11 mouse cellular contexts compared by ENCODE assay signal in the genomic region with DNA sequence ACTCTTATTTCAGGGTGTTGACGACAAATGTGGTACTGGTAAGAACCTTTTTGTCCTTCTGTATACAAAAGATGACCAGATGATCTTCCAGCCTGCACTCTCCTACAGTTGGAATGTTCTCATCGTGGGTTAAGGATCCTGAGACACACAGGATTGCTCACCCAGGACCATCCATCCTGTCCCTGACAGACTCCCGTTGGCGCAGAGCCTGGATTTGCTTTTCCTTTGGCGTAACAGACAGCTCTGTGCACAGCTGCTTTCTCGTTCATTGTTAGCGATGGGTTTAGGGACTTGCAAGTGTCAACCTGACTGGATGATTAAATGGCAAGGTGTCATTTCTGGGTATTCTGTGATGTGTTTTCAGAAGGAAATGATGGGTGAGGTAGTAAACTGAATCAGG. TPM values are rescaled to one million over a fixed set of nuclear protein-coding genes. Genes with fewer than 3 reads are reported as not detected.
DNase-seq lines count a peak whose midpoint lies in the region; ATAC-seq and TF ChIP-seq lines count a peak whose summit lies in the region.
"Had no signal": no experiment of that assay in that cellular context is flagged by ENCODE, and none has a peak within 500 bp of the region (broad histone marks: within the 10 kb centered on the region; RNA-seq: fewer than 3 reads in every experiment).

No protein-coding gene starts in this region.

- no peaks in the 10 kb centered on the region for H3K36me3 ChIP-seq in heart, embryonic 11.5 days (ENCODE audit: control insufficient read depth, insufficient read depth, low read length)
- H3K36me3 ChIP-seq in liver, embryonic 12.5 days, result no peaks in the 10 kb centered on the region
- H3K36me3 ChIP-seq in forebrain, postnatal 0 days (ENCODE audit: insufficient read depth), result no peaks in the 10 kb centered on the region
- H3K36me3 ChIP-seq: midbrain, embryonic 10.5 days had no signal

- ATAC-seq in heart, embryonic 11.5 days (replicated peaks; ENCODE audit: insufficient number of reproducible peaks, low FRiP score, low TSS enrichment), result no peak
- ATAC-seq in liver, embryonic 12.5 days, result no peak
- ATAC-seq in forebrain, postnatal 0 days, result no peak

- no peak overlapping the region for H3K27ac ChIP-seq in heart, embryonic 11.5 days (ENCODE audit: low read depth, low read length)
- H3K27ac ChIP-seq in liver, embryonic 12.5 days, result peak overlapping the region; percentile 77; the same call in 1 of the 2 replicates
- H3K27ac ChIP-seq in forebrain, postnatal 0 days (ENCODE audit: low read depth, low read length), result no peak overlapping the region
- H3K27ac ChIP-seq: midbrain, embryonic 10.5 days had no signal

- TF ChIP-seq CTCF in brain, embryonic 14.5 days (IDR thresholded peaks at IDR 0.05; ENCODE audit: borderline replicate concordance, extremely low read depth, insufficient read depth, insufficient read length), result no peak
- TF ChIP-seq CTCF in forebrain, postnatal 0 days (IDR thresholded peaks at IDR 0.05; ENCODE audit: low read depth), result no peak

- no peaks in the 10 kb centered on the region for H3K4me1 ChIP-seq in heart, embryonic 11.5 days (ENCODE audit: control insufficient read depth, insufficient read depth, low read length)
- peaks cover 43% of the 10 kb centered on the region for H3K4me1 ChIP-seq in liver, embryonic 12.5 days
- H3K4me1 ChIP-seq in forebrain, postnatal 0 days (ENCODE audit: insufficient read depth), result no peaks in the 10 kb centered on the region
- H3K4me1 ChIP-seq: midbrain, embryonic 10.5 days had no signal

- no peak overlapping the region for H3K4me2 ChIP-seq in heart, embryonic 11.5 days
- no peak overlapping the region for H3K4me2 ChIP-seq in liver, embryonic 12.5 days
- H3K4me2 ChIP-seq in forebrain, postnatal 0 days (ENCODE audit: low read depth), result no peak overlapping the region

- no peak for TF ChIP-seq POLR2A in brain, embryonic 14.5 days (IDR thresholded peaks at IDR 0.05; ENCODE audit: borderline replicate concordance, extremely low read depth, insufficient read depth, insufficient read length, poor library complexity, severe bottlenecking)

- H3K9me3 ChIP-seq in heart, embryonic 11.5 days (replicated peaks; ENCODE audit: control insufficient read depth, low read length), result no peaks in the 10 kb centered on the region
- no peaks in the 10 kb centered on the region for H3K9me3 ChIP-seq in liver, embryonic 12.5 days (replicated peaks)
- H3K9me3 ChIP-seq in forebrain, postnatal 0 days (ENCODE audit: low read length), result no peaks in the 10 kb centered on the region
- H3K9me3 ChIP-seq: midbrain, embryonic 10.5 days had no signal

- WGBS in heart, embryonic 11.5 days (ENCODE audit: insufficient replicate concordance), result 71% methylated on average over 7 of the region's 7 CpGs
- 76% methylated on average over 7 of the region's 7 CpGs for WGBS in liver, embryonic 12.5 days (ENCODE audit: insufficient replicate concordance)
- 62% methylated on average over 7 of the region's 7 CpGs for WGBS in forebrain, postnatal 0 days

- no peaks in the 10 kb centered on the region for H3K27me3 ChIP-seq in heart, embryonic 11.5 days (ENCODE audit: control insufficient read depth, insufficient read depth, low read length)
- no peaks in the 10 kb centered on the region for H3K27me3 ChIP-seq in liver, embryonic 12.5 days (replicated peaks)
- no peaks in the 10 kb centered on the region for H3K27me3 ChIP-seq in forebrain, postnatal 0 days (ENCODE audit: insufficient read depth, low read length)

- no peak overlapping the region for H3K4me3 ChIP-seq in heart, embryonic 11.5 days (ENCODE audit: low read depth, low read length)
- no peak overlapping the region for H3K4me3 ChIP-seq in liver, embryonic 12.5 days
- no peak overlapping the region for H3K4me3 ChIP-seq in forebrain, postnatal 0 days (ENCODE audit: low read depth, low read length)
- H3K4me3 ChIP-seq: midbrain, embryonic 10.5 days had no signal

- DNase-seq in heart, adult 11 months, result peak; percentile 96
- peak; percentile 74 for DNase-seq in 3T3-L1 (ENCODE audit: low read depth, low spot score)
- DNase-seq in brain, embryonic 14.5 days (ENCODE audit: low read depth), result peak; percentile 40
- DNase-seq in forebrain, postnatal 0 days, result no peak
- no peak for DNase-seq in ovary, postnatal 10 days (ENCODE audit: low spot score)
- DNase-seq in cerebellum, adult 18-20 months, result no peak

- H3K9ac ChIP-seq in heart, embryonic 11.5 days (ENCODE audit: low read depth, low read length), result no peak overlapping the region
- no peak overlapping the region for H3K9ac ChIP-seq in liver, embryonic 12.5 days
- no peak overlapping the region for H3K9ac ChIP-seq in forebrain, postnatal 0 days

RNA-seq across cellular contexts. Expression of gene Ifnb1, which starts 14.1 kb away (rescaled TPM):
- not detected in 2 replicates for polyA plus RNA-seq in heart, embryonic 11.5 days (2014; fragmentation: Nextera tagmentation; extraction: Ambion mirVana)
- not detected in 2 replicates for polyA plus RNA-seq in brain, embryonic 14.5 days (2012; rRNA removed)
- polyA plus RNA-seq in liver, embryonic 12.5 days (2016; fragmentation: Nextera tagmentation; extraction: Ambion mirVana), result not detected in 2 replicates
- total RNA-seq in forebrain, postnatal 0 days (2014; rRNA removed), result not detected in 2 replicates
- polyA plus RNA-seq in forebrain, postnatal 0 days (2015; fragmentation: Nextera tagmentation; extraction: Ambion mirVana), result not detected in 2 replicates
- total RNA-seq: layer of hippocampus, postnatal 25 days had no signal
- polyA plus RNA-seq: CD4-positive, CD25-positive, alpha-beta regulatory T cell, adult 4 months; midbrain, embryonic 10.5 days had no signal

RNA-seq across cellular contexts. Expression of gene Ifna15, which starts 21.4 kb away (rescaled TPM):
- polyA plus RNA-seq in heart, embryonic 11.5 days (2014; fragmentation: Nextera tagmentation; extraction: Ambion mirVana), result not detected in 2 replicates
- polyA plus RNA-seq in brain, embryonic 14.5 days (2012; rRNA removed), result not detected in 2 replicates
- polyA plus RNA-seq in liver, embryonic 12.5 days (2016; fragmentation: Nextera tagmentation; extraction: Ambion mirVana), result not detected in 2 replicates
- not detected in 2 replicates for total RNA-seq in forebrain, postnatal 0 days (2014; rRNA removed)
- polyA plus RNA-seq in forebrain, postnatal 0 days (2015; fragmentation: Nextera tagmentation; extraction: Ambion mirVana), result not detected in 2 replicates
- total RNA-seq: layer of hippocampus, postnatal 25 days had no signal
- polyA plus RNA-seq: CD4-positive, CD25-positive, alpha-beta regulatory T cell, adult 4 months; midbrain, embryonic 10.5 days had no signal

RNA-seq across cellular contexts. Expression of gene Ifna14, which starts 35.0 kb away (rescaled TPM):
- polyA plus RNA-seq in heart, embryonic 11.5 days (2014; fragmentation: Nextera tagmentation; extraction: Ambion mirVana), result not detected in 2 replicates
- not detected in 2 replicates for polyA plus RNA-seq in brain, embryonic 14.5 days (2012; rRNA removed)
- polyA plus RNA-seq in liver, embryonic 12.5 days (2016; fragmentation: Nextera tagmentation; extraction: Ambion mirVana), result not detected in 2 replicates
- total RNA-seq in forebrain, postnatal 0 days (2014; rRNA removed), result not detected in 2 replicates
- polyA plus RNA-seq in forebrain, postnatal 0 days (2015; fragmentation: Nextera tagmentation; extraction: Ambion mirVana), result not detected in 2 replicates
- total RNA-seq: layer of hippocampus, postnatal 25 days had no signal
- polyA plus RNA-seq: CD4-positive, CD25-positive, alpha-beta regulatory T cell, adult 4 months; midbrain, embryonic 10.5 days had no signal

RNA-seq across cellular contexts. Expression of gene Ifna9, which starts 55.5 kb away (rescaled TPM):
- not detected in 2 replicates for polyA plus RNA-seq in heart, embryonic 11.5 days (2014; fragmentation: Nextera tagmentation; extraction: Ambion mirVana)
- not detected in 2 replicates for polyA plus RNA-seq in brain, embryonic 14.5 days (2012; rRNA removed)
- polyA plus RNA-seq in liver, embryonic 12.5 days (2016; fragmentation: Nextera tagmentation; extraction: Ambion mirVana), result not detected in 2 replicates
- total RNA-seq in forebrain, postnatal 0 days (2014; rRNA removed), result not detected in 2 replicates
- not detected in 2 replicates for polyA plus RNA-seq in forebrain, postnatal 0 days (2015; fragmentation: Nextera tagmentation; extraction: Ambion mirVana)
- total RNA-seq: layer of hippocampus, postnatal 25 days had no signal
- polyA plus RNA-seq: CD4-positive, CD25-positive, alpha-beta regulatory T cell, adult 4 months; midbrain, embryonic 10.5 days had no signal

Comparison
In these comparisons a context has a peak if more than half of its experiments do, and no peak if none do; other contexts are left out.
1. DNase-seq: peak in heart, adult 11 months (single experiment), 3T3-L1 (single experiment) and brain, embryonic 14.5 days (single experiment); none in forebrain, postnatal 0 days (single experiment), ovary, postnatal 10 days (single experiment) and cerebellum, adult 18-20 months (0 of 2).